ENCODE assay signal across 8 mouse cellular contexts in genomic region chr4:101354951-101355350, GRCm38 (mm10).
A peak's percentile ranks its signal among the peaks of the same experiment; 100 is the strongest.
DNase-seq lines count a peak whose midpoint lies in the region; ATAC-seq lines count a peak whose summit lies in the region.

No protein-coding gene starts in this region.

- no peaks in the 10 kb centered on the region for H3K27me3 ChIP-seq in embryonic facial prominence, embryonic 11.5 days (ENCODE audit: control insufficient read depth, insufficient read depth, low read length)
- H3K27me3 ChIP-seq in heart, embryonic 11.5 days (ENCODE audit: control insufficient read depth, insufficient read depth, low read length) = no peaks in the 10 kb centered on the region
- peaks cover 4% of the 10 kb centered on the region; the same call in 1 of the 2 replicates for H3K27me3 ChIP-seq in kidney, embryonic 15.5 days
- H3K27me3 ChIP-seq in stomach, embryonic 16.5 days (ENCODE audit: control insufficient read depth, insufficient read depth, low read length) = no peaks in the 10 kb centered on the region

- ATAC-seq in embryonic facial prominence, embryonic 11.5 days (replicated peaks; ENCODE audit: insufficient number of reproducible peaks, low FRiP score, low TSS enrichment, low read depth) = no peak
- no peak for ATAC-seq in heart, embryonic 11.5 days (replicated peaks; ENCODE audit: insufficient number of reproducible peaks, low FRiP score, low TSS enrichment)
- ATAC-seq in kidney, embryonic 15.5 days (replicated peaks; ENCODE audit: low FRiP score) = no peak
- ATAC-seq in stomach, embryonic 16.5 days (ENCODE audit: insufficient read depth, low FRiP score) = no peak
- ATAC-seq in megakaryocyte progenitor cell, adult 5-6 weeks (replicated peaks; ENCODE audit: poor library complexity) = no peak

- H3K9ac ChIP-seq in embryonic facial prominence, embryonic 11.5 days (replicated peaks; ENCODE audit: low read length) = no peak overlapping the region
- H3K9ac ChIP-seq in heart, embryonic 11.5 days (ENCODE audit: low read depth, low read length) = peak overlapping the region; percentile 86
- H3K9ac ChIP-seq in kidney, embryonic 15.5 days = peak overlapping the region; percentile 79
- peak overlapping the region; percentile 90 for H3K9ac ChIP-seq in stomach, embryonic 16.5 days (ENCODE audit: low read length)

- DNase-seq in right cerebral cortex, postnatal 25 days = peak; percentile 31
- no peak for DNase-seq in right cerebral cortex, postnatal 36 days (ENCODE audit: low spot score in 2 of 2)
- no peak for DNase-seq in embryonic facial prominence, embryonic 11.5 days (ENCODE audit: low spot score)
- peak; percentile 52 for DNase-seq in lung, postnatal 25 days (ENCODE audit: low spot score)

- H3K4me3 ChIP-seq in embryonic facial prominence, embryonic 11.5 days (ENCODE audit: low read depth, low read length) = peak overlapping the region; percentile 84
- peak overlapping the region; percentile 84 for H3K4me3 ChIP-seq in heart, embryonic 11.5 days (ENCODE audit: low read depth, low read length)
- peak overlapping the region; percentile 90 for H3K4me3 ChIP-seq in kidney, embryonic 15.5 days (replicated peaks)
- H3K4me3 ChIP-seq in stomach, embryonic 16.5 days (replicated peaks; ENCODE audit: low read length) = peak overlapping the region; percentile 81

- no peak overlapping the region for H3K27ac ChIP-seq in embryonic facial prominence, embryonic 11.5 days (replicated peaks; ENCODE audit: low read depth, low read length)
- H3K27ac ChIP-seq in heart, embryonic 11.5 days (ENCODE audit: low read depth, low read length) = peak overlapping the region; percentile 74
- H3K27ac ChIP-seq in kidney, embryonic 15.5 days = peak overlapping the region; percentile 47; the same call in 1 of the 2 replicates
- peak overlapping the region; percentile 87 for H3K27ac ChIP-seq in stomach, embryonic 16.5 days (ENCODE audit: low read length)

- no peaks in the 10 kb centered on the region for H3K9me3 ChIP-seq in embryonic facial prominence, embryonic 11.5 days (replicated peaks; ENCODE audit: control insufficient read depth, low read length)
- no peaks in the 10 kb centered on the region for H3K9me3 ChIP-seq in heart, embryonic 11.5 days (replicated peaks; ENCODE audit: control insufficient read depth, low read length)
- no peaks in the 10 kb centered on the region for H3K9me3 ChIP-seq in kidney, embryonic 15.5 days (replicated peaks)
- no peaks in the 10 kb centered on the region for H3K9me3 ChIP-seq in stomach, embryonic 16.5 days (replicated peaks; ENCODE audit: control insufficient read depth, low read length)

- no peaks in the 10 kb centered on the region for H3K36me3 ChIP-seq in embryonic facial prominence, embryonic 11.5 days (replicated peaks; ENCODE audit: control insufficient read depth, insufficient read depth, low read depth, low read length)
- no peaks in the 10 kb centered on the region for H3K36me3 ChIP-seq in heart, embryonic 11.5 days (ENCODE audit: control insufficient read depth, insufficient read depth, low read length)
- no peaks in the 10 kb centered on the region for H3K36me3 ChIP-seq in kidney, embryonic 15.5 days
- H3K36me3 ChIP-seq in stomach, embryonic 16.5 days (ENCODE audit: control insufficient read depth, insufficient read depth, low read length) = no peaks in the 10 kb centered on the region

- peaks cover 2% of the 10 kb centered on the region; the same call in 1 of the 2 replicates for H3K4me1 ChIP-seq in embryonic facial prominence, embryonic 11.5 days (ENCODE audit: control insufficient read depth, insufficient read depth, low read length)
- peaks cover 8% of the 10 kb centered on the region; the same call in 1 of the 2 replicates for H3K4me1 ChIP-seq in heart, embryonic 11.5 days (ENCODE audit: control insufficient read depth, insufficient read depth, low read length)
- H3K4me1 ChIP-seq in kidney, embryonic 15.5 days = peaks cover 21% of the 10 kb centered on the region
- peaks cover 19% of the 10 kb centered on the region for H3K4me1 ChIP-seq in stomach, embryonic 16.5 days (ENCODE audit: control insufficient read depth, insufficient read depth, low read length)

- H3K4me2 ChIP-seq in embryonic facial prominence, embryonic 11.5 days (ENCODE audit: low read depth, low read length) = peak overlapping the region; percentile 72
- H3K4me2 ChIP-seq in heart, embryonic 11.5 days = peak overlapping the region; percentile 94
- H3K4me2 ChIP-seq in kidney, embryonic 15.5 days = peak overlapping the region; percentile 92
- peak overlapping the region; percentile 65 for H3K4me2 ChIP-seq in stomach, embryonic 16.5 days (ENCODE audit: low read depth, low read length)

- 10% methylated on average over 7 of the region's 7 CpGs for whole genome bisulfite sequencing in embryonic facial prominence, embryonic 11.5 days
- WGBS in heart, embryonic 11.5 days (ENCODE audit: insufficient replicate concordance) = 10% methylated on average over 7 of the region's 7 CpGs
- 12% methylated on average over 7 of the region's 7 CpGs for WGBS in kidney, embryonic 15.5 days
- WGBS in stomach, embryonic 16.5 days = 13% methylated on average over 7 of the region's 7 CpGs

Comparison
In these comparisons a context has a peak if more than half of its experiments do, and no peak if none do; other contexts are left out.
1. DNase-seq: peak in right cerebral cortex, postnatal 25 days (single experiment) and lung, postnatal 25 days (single experiment); none in right cerebral cortex, postnatal 36 days (0 of 2) and embryonic facial prominence, embryonic 11.5 days (single experiment).
2. Peak in every context shown above with its lines, with median percentiles within 50 percentile points of each other: H3K4me2 ChIP-seq and H3K4me3 ChIP-seq.